Mouse (Mus musculus) C2C12 (cell line): ENCODE results near the gene Csnk2a2. TPM values are rescaled to one million over a fixed set of nuclear protein-coding genes. Genes with fewer than 3 reads are reported as not detected.

Source experiments
- H3K27me3 ChIP-seq: one replicate; pipeline ENCODE4 v1.6.1; 2011; ENCODE audit not compliant: control insufficient read depth, insufficient read depth, insufficient read length
- H3K36me3 ChIP-seq: one replicate; pipeline ENCODE4 v1.6.1; 2011; ENCODE audit not compliant: control insufficient read depth, insufficient read depth
- H3K4me3 ChIP-seq: one replicate; pipeline ENCODE4 v1.5.1; 2011; ENCODE audit warnings: mild to moderate bottlenecking, control low read depth; ENCODE audit not compliant: poor library complexity, insufficient read depth, severe bottlenecking
- H3K79me2 ChIP-seq: one replicate; pipeline ENCODE4 v1.6.1; 2011; ENCODE audit not compliant: control insufficient read depth, insufficient read depth
- H3K79me3 ChIP-seq: one replicate; pipeline ENCODE4 v1.6.1; 2011; ENCODE audit warnings: low read depth, control low read depth
- H3ac ChIP-seq: one replicate; pipeline ENCODE3; 2011; ENCODE audit warnings: low read depth; ENCODE audit not compliant: control insufficient read depth, insufficient read length
- CEBPB ChIP-seq: IDR thresholded peaks from one replicate; pipeline ENCODE4 v1.6.1; 2011; ENCODE audit warnings: low read depth, mild to moderate bottlenecking, control low read depth, moderate library complexity
- CTCF ChIP-seq: IDR thresholded peaks from one replicate; pipeline ENCODE4 v1.5.1; 2011; ENCODE audit not compliant: control insufficient read depth, insufficient read depth, insufficient read length
- FOSL1 ChIP-seq: IDR thresholded peaks from one replicate; pipeline ENCODE4 v1.8.0; 2011; ENCODE audit warnings: mild to moderate bottlenecking, low read length; ENCODE audit not compliant: poor library complexity, insufficient read depth, severe bottlenecking
- MAX ChIP-seq: IDR thresholded peaks from one replicate; pipeline ENCODE4 v1.6.1; 2011; ENCODE audit warnings: mild to moderate bottlenecking, control low read depth
- MYOD1 ChIP-seq: IDR thresholded peaks from one replicate; pipeline ENCODE4 v1.6.1; 2011; ENCODE audit warnings: low read depth; ENCODE audit not compliant: control insufficient read depth, insufficient read length
- MYOG ChIP-seq: IDR thresholded peaks from one replicate; pipeline ENCODE4 v1.6.1; 2011; ENCODE audit not compliant: control insufficient read depth, insufficient read length; ENCODE audit errors: extremely low read depth
- USF1 ChIP-seq: IDR thresholded peaks from one replicate; pipeline ENCODE4 v1.6.1; 2011; ENCODE audit warnings: low read depth, mild to moderate bottlenecking, control low read depth, moderate library complexity
- polyA plus RNA-seq: library from polyadenylated mRNA; unstranded; fragments of >200 nt; fragmentation: generic; extraction: Trizol; gene quantifications from one replicate; pipeline ENCODE4 v1.2.1, GENCODE M21; 2012; ENCODE audit warnings: missing spikeins

Csnk2a2 gene
- polyA plus RNA-seq, 1 experiment: 61.0 TPM

GRCm38 (mm10) chr8:95440168-95440709, 49.6 kb downstream of the Csnk2a2 start:
- Histone ChIP-seq H3K79me3 (no peaks in the 10 kb centered on the region), H3ac (no peak overlapping the region), H3K4me3 (no peak overlapping the region), H3K27me3 (no peaks in the 10 kb centered on the region), H3K79me2 (no peaks in the 10 kb centered on the region), H3K36me3 (no peaks in the 10 kb centered on the region)
- TF ChIP-seq CEBPB (no peak), USF1 (no peak), MYOD1 (no peak), CTCF (no peak), MYOG (no peak), MAX (no peak), FOSL1 (no peak)

GRCm38 (mm10) chr8:95439421-95439820, 50.4 kb downstream of the Csnk2a2 start:
- TF ChIP-seq USF1: no peak
- TF ChIP-seq FOSL1: no peak
- no peak for TF ChIP-seq CEBPB
- no peak for TF ChIP-seq CTCF
- TF ChIP-seq MYOG: no peak
- TF ChIP-seq MYOD1: no peak
- no peak for TF ChIP-seq MAX
- Histone ChIP-seq H3K79me3 (no peaks in the 10 kb centered on the region), H3K36me3 (no peaks in the 10 kb centered on the region), H3K79me2 (peaks cover 1% of the 10 kb centered on the region), H3K4me3 (no peak overlapping the region), H3ac (no peak overlapping the region), H3K27me3 (no peaks in the 10 kb centered on the region)

DNA sequence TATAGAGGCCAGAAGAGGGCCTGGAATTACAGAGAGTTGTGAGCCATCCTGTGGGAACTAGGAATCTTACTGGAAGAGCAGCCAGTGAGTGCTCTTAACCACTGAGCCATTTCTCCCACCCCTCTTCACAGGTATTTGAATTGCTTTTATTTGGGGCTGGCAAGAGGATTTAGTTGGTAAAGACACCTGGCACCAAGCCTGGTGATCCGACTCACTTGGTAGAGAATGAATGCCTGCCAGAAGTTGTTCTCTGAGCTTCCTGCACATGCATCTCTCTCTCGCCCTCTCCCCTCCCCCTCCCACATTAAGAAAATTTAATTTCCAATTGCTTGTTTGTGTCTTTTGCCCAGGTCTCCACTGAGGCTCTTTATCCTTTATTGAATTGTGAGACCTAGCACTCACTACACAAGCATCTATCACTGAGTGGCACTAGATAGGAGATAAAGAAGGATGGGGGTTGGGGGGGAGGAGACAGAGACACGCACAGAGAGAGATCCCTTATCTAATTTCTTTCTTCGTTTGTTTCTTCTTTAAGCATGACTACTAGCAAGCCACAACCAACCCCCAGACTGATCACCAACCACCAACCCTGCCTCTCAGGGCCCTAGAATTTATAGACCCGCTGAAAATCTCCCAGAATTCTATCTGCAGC, 52.4 kb downstream of the Csnk2a2 start:
- TF ChIP-seq USF1 (no peak), MYOG (no peak), MAX (no peak), FOSL1 (no peak), CEBPB (no peak), MYOD1 (no peak), CTCF (no peak)
- H3ac ChIP-seq: no peak overlapping the region
- H3K79me3 ChIP-seq: peaks cover 17% of the 10 kb centered on the region
- H3K4me3 ChIP-seq: no peak overlapping the region
- H3K27me3 ChIP-seq: no peaks in the 10 kb centered on the region
- peaks cover 21% of the 10 kb centered on the region for H3K79me2 ChIP-seq
- no peaks in the 10 kb centered on the region for H3K36me3 ChIP-seq

- no peaks in the 10 kb centered on the region for H3K27me3 ChIP-seq
- no peak for TF ChIP-seq MYOD1
- no peak for TF ChIP-seq MYOG
- TF ChIP-seq FOSL1: no peak
- TF ChIP-seq USF1: no peak
- TF ChIP-seq MAX: no peak
- no peak for TF ChIP-seq CEBPB
- no peak for TF ChIP-seq CTCF
- H3K79me3 ChIP-seq: peaks cover 29% of the 10 kb centered on the region
- no peak overlapping the region for H3K4me3 ChIP-seq
- H3K36me3 ChIP-seq: no peaks in the 10 kb centered on the region
- H3K79me2 ChIP-seq: peaks cover 36% of the 10 kb centered on the region
- H3ac ChIP-seq: no peak overlapping the region
Observed at GRCm38 (mm10) chr8:95435930-95436329, 53.9 kb downstream of the Csnk2a2 start.

DNA sequence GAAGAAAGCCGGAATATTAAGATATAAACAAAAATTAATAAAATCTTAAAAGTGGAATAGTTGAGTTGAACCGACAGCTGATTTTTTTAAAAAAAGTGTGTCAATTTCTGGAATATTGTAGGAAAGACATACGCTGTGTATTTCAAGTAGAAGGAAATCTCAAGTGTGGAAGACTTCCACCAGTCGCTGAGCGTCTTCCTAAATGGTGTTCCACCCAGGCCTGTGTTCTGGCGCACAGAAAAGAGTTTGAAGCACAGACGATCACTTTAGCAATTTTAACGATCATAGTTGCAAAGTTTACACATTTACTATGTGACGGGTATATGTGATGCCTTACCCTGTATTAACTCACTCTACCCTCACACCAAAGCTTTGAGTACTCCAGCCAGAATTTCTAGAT, 54.4 kb downstream of the Csnk2a2 start:
- no peak overlapping the region for H3K4me3 ChIP-seq
- H3ac ChIP-seq: no peak overlapping the region
- H3K79me3 ChIP-seq: peaks cover 34% of the 10 kb centered on the region
- H3K79me2 ChIP-seq: peaks cover 41% of the 10 kb centered on the region
- H3K27me3 ChIP-seq: no peaks in the 10 kb centered on the region
- TF ChIP-seq MAX (no peak), MYOG (no peak), CTCF (no peak), MYOD1 (no peak), FOSL1 (no peak), USF1 (no peak), CEBPB (no peak)
- no peaks in the 10 kb centered on the region for H3K36me3 ChIP-seq
